ENCODE assay signal across 1 mouse cellular context in the genomic region with DNA sequence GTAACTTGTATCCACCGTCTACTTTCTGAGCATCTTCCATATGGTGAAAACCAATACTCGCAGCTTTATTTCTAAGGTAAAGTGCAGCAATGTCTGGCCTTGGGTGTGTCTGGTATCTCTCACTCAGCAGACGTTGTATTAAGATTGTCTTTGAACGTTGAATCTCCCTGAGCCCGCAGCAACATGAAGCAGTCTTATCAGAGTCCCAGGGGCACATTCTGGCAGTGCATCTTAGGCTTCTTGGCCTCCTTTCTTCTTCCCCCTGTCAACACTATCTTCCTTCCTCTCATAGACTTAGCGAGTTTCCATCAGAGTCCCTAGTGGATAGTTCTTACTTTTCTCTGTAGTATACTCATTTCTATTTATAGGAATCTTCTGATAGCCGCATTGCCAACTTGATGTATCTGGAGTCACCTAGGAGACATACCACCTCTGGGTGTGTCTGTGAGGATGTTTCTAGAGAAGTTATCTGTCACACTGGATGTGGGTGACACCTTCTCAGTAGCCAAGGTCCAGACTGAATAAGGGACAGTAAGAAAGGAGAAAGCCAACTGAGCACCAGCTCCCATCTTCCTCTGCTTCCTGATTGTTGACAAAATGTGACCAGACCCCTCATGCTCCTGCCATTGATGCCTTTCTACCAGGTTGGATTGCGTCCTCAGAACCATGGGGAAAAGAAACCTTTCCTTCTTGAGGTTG.
TF ChIP-seq lines count a peak whose summit lies in the region.

No protein-coding gene starts in this region.

TF ChIP-seq in MEL, 35 proteins besides CTCF, POLR2A, EP300 and RAD21 (continued from another document):
- peak; percentile 98 for TF ChIP-seq TAL1 (IDR thresholded peaks at IDR 0.05; ENCODE audit: low read length)
- no peak for TF ChIP-seq USF1 (IDR thresholded peaks at IDR 0.05; ENCODE audit: low read depth, low read length)
- no peak for TF ChIP-seq UBTF (IDR thresholded peaks at IDR 0.05; ENCODE audit: borderline replicate concordance, insufficient read depth, low read depth, low read length)
- no peak for TF ChIP-seq ZKSCAN1 (IDR thresholded peaks at IDR 0.05; ENCODE audit: low read depth, low read length)
- TF ChIP-seq ZNF384 (IDR thresholded peaks at IDR 0.05; ENCODE audit: low read depth, low read length) = no peak
- peak; percentile 95 for TF ChIP-seq SIN3A (IDR thresholded peaks at IDR 0.05; ENCODE audit: low read length)
- no peak for TF ChIP-seq NRF1 (IDR thresholded peaks at IDR 0.05; ENCODE audit: insufficient read depth, low read depth, low read length, poor library complexity, severe bottlenecking)
- TF ChIP-seq BHLHE40 (IDR thresholded peaks at IDR 0.05; ENCODE audit: borderline replicate concordance, low read depth, low read length) = peak; percentile 80
- peak; percentile 83; the same call in 1 of the 2 replicates for TF ChIP-seq MEF2A (IDR thresholded peaks at IDR 0.05; ENCODE audit: extremely low read depth, insufficient replicate concordance, low read depth, low read length, poor library complexity, severe bottlenecking)
- no peak for TF ChIP-seq ELF1 (IDR thresholded peaks at IDR 0.05; ENCODE audit: low read depth, low read length)
- TF ChIP-seq JUND (IDR thresholded peaks at IDR 0.05; ENCODE audit: low read depth, low read length) = peak; percentile 90; the same call in 1 of the 2 replicates
- TF ChIP-seq TCF12 (IDR thresholded peaks at IDR 0.05; ENCODE audit: low read depth, low read length) = peak; percentile 99
- no peak for TF ChIP-seq MAZ (IDR thresholded peaks at IDR 0.05; ENCODE audit: low read depth, low read length)
- no peak; the same call in 1 of the 2 replicates for TF ChIP-seq CHD2 (IDR thresholded peaks at IDR 0.05; ENCODE audit: low read length)
- TF ChIP-seq NELFE (IDR thresholded peaks at IDR 0.05; ENCODE audit: low read depth, low read length) = no peak
- peak; percentile 96 for TF ChIP-seq ETS1 (IDR thresholded peaks at IDR 0.05; ENCODE audit: low read depth, low read length)
- no peak for TF ChIP-seq POLR2AphosphoS2 (IDR thresholded peaks at IDR 0.05; ENCODE audit: low read length)
- no peak for TF ChIP-seq KAT2A (conservative IDR thresholded peaks at IDR 0.05; ENCODE audit: low read depth, low read length)
- TF ChIP-seq ZMIZ1 (IDR thresholded peaks at IDR 0.05; ENCODE audit: low read depth, low read length) = peak; percentile 20; the same call in 1 of the 2 replicates
- TF ChIP-seq MYB (IDR thresholded peaks at IDR 0.05; ENCODE audit: low read depth, low read length) = peak; percentile 98
- peak; percentile 91 for TF ChIP-seq RCOR1 (IDR thresholded peaks at IDR 0.05; ENCODE audit: low read depth, low read length)
- TF ChIP-seq POLR2AphosphoS5 (IDR thresholded peaks at IDR 0.05; ENCODE audit: borderline replicate concordance, low read depth, low read length) = no peak
- TF ChIP-seq ZC3H11A (IDR thresholded peaks at IDR 0.05; ENCODE audit: low read depth, low read length) = no peak
- TF ChIP-seq MAX (IDR thresholded peaks at IDR 0.05; ENCODE audit: low read length) = no peak
- no peak for TF ChIP-seq CHD1 (IDR thresholded peaks at IDR 0.05; ENCODE audit: low read depth, low read length)
- no peak for TF ChIP-seq SMC3 (IDR thresholded peaks at IDR 0.05; ENCODE audit: low read depth, low read length)
